Mouse (Mus musculus): ENCODE measurements around the gene Mfsd14a.
"Not testable (repeated sequence)": the region's sequence is repeated elsewhere in the genome, so short reads cannot be mapped to it uniquely, and the experiment has no call there.

Gene Mfsd14a

GRCm38 (mm10) chr3:116662463-116662863 lies at the start of gene Mfsd14a:
Mfsd14a (minus strand) TSS chr3:116662677.
- peak; percentile 100 for DNase-seq (ENCODE audit: low spot score in 2 of 2)

GRCm38 (mm10) chr3:116711624-116712435 lies 49.4 kb upstream of the Mfsd14a start:
- peak; percentile 57 to 74 for DNase-seq (ENCODE audit: low spot score in 2 of 2)

GRCm38 (mm10) chr3:116710941-116711340 lies 48.5 kb upstream of the Mfsd14a start:
- DNase-seq (ENCODE audit: low spot score in 2 of 2) = no peak

GRCm38 (mm10) chr3:116705637-116706204 lies 43.2 kb upstream of the Mfsd14a start:
- no peak for DNase-seq (ENCODE audit: low spot score in 2 of 2)

GRCm38 (mm10) chr3:116703835-116704234 lies 41.4 kb upstream of the Mfsd14a start:
- no peak for DNase-seq (ENCODE audit: low spot score in 2 of 2)

GRCm38 (mm10) chr3:116702647-116703272 lies 40.3 kb upstream of the Mfsd14a start:
- DNase-seq (ENCODE audit: low spot score in 2 of 2) = no peak

- DNase-seq (ENCODE audit: low spot score in 2 of 2) = no peak
Measured at GRCm38 (mm10) chr3:116701601-116702000, 39.1 kb upstream of the Mfsd14a start.

- DNase-seq (ENCODE audit: low spot score in 2 of 2) = no peak
Measured at GRCm38 (mm10) chr3:116698786-116699185, 36.3 kb upstream of the Mfsd14a start.

GRCm38 (mm10) chr3:116695666-116695985 lies 33.1 kb upstream of the Mfsd14a start:
- no peak for DNase-seq (ENCODE audit: low spot score in 2 of 2)

- DNase-seq (ENCODE audit: low spot score in 2 of 2) = no peak
Measured at GRCm38 (mm10) chr3:116694955-116695665, 32.6 kb upstream of the Mfsd14a start.

- no peak for DNase-seq (ENCODE audit: low spot score in 2 of 2)
Measured at GRCm38 (mm10) chr3:116694312-116694711, 31.8 kb upstream of the Mfsd14a start.

GRCm38 (mm10) chr3:116681160-116681559 lies 18.7 kb upstream of the Mfsd14a start, which contains the start of gene Gm43191:
Gm43191 (minus strand) TSS chr3:116681260.
- DNase-seq (ENCODE audit: low spot score in 2 of 2) = no peak

- DNase-seq (ENCODE audit: low spot score in 2 of 2) = not testable (repeated sequence)
Measured at GRCm38 (mm10) chr3:116664281-116664680, 1.8 kb upstream of the Mfsd14a start.

GRCm38 (mm10) chr3:116661870-116662414 lies 535 bp downstream of the Mfsd14a start:
- no peak for DNase-seq (ENCODE audit: low spot score in 2 of 2)

- DNase-seq (ENCODE audit: low spot score in 2 of 2) = no peak
Measured at GRCm38 (mm10) chr3:116661288-116661869, 1.1 kb downstream of the Mfsd14a start.

- no peak for DNase-seq (ENCODE audit: low spot score in 2 of 2)
Measured at GRCm38 (mm10) chr3:116659856-116660430, 2.5 kb downstream of the Mfsd14a start.

GRCm38 (mm10) chr3:116658928-116659565 lies 3.4 kb downstream of the Mfsd14a start:
- no peak for DNase-seq (ENCODE audit: low spot score in 2 of 2)

- DNase-seq (ENCODE audit: low spot score in 2 of 2) = no peak
Measured at GRCm38 (mm10) chr3:116656184-116656965, 6.1 kb downstream of the Mfsd14a start.

- DNase-seq (ENCODE audit: low spot score in 2 of 2) = not testable (repeated sequence)
Measured at GRCm38 (mm10) chr3:116654051-116654450, 8.4 kb downstream of the Mfsd14a start.
